Mouse (Mus musculus) CD4-positive, CD25-positive, alpha-beta regulatory T cell (primary cell): Measurements from ENCODE around the gene Tmem240. TPM values are rescaled to one million over a fixed set of nuclear protein-coding genes. Genes with fewer than 3 reads are reported as not detected.

Experiments
- polyA plus RNA-seq: library from polyadenylated mRNA; unstranded; fragments of 100-300 nt; shearing (Covaris generic); gene quantifications from one replicate; pipeline ENCODE4 v1.2.1, GENCODE M21; 2017

The Tmem240 gene
- polyA plus RNA-seq: 0.75 TPM

DNA sequence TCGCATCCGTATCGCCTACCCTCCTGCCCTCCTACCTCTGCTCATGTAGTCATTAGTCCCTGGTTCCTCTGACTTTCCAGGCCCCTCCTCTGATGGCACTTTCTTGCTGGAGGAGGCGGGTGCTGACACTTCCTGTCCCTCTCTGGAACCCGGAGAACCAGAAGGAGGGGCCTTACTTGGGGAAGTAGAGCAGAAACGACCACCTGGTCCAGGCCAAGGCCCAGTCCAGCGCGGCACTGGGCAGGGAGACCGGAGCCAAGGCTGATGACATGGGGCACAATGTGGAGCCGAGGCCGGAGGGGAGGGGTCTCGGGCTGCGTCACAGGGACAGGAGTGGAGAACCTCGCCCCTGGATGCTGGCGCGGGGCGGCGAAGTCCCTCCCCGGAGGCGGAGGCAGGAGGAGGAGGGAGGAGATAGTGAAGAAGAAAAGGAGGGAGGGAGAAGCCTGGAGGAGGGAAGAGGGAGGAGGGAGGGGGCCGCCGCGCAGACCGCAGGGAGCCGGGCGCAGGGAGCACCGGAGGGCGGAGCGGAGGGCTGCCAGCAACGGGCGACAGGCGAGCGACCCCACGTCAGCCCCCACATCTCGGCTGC, at the start of gene Tmem240:
Tmem240 (plus strand) TSS at position 451 of the 592 bp plus-strand sequence.

DNA sequence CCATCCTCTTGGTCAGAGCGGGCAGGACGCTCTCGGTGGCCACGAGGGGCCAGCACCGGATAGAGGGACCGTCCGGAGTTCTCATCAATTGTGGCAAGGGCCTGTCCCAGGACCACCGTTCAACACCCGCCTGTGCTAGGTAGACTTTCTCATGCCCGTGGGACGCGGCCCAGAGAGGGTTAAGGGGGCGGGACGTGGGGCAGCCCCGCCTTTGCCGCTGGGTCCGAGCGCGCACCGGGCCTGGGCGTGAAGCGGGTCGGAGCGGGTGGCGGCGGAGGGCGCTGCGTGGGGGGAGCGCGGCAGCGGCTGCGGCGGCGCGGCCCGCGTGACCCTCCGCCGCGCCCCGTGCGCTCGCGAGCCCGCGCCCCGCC, 40.5 kb upstream of the Tmem240 start, which contains the start of gene Fndc10:
Fndc10 (plus strand) TSS at position 232 of the 371 bp plus-strand sequence.

DNA sequence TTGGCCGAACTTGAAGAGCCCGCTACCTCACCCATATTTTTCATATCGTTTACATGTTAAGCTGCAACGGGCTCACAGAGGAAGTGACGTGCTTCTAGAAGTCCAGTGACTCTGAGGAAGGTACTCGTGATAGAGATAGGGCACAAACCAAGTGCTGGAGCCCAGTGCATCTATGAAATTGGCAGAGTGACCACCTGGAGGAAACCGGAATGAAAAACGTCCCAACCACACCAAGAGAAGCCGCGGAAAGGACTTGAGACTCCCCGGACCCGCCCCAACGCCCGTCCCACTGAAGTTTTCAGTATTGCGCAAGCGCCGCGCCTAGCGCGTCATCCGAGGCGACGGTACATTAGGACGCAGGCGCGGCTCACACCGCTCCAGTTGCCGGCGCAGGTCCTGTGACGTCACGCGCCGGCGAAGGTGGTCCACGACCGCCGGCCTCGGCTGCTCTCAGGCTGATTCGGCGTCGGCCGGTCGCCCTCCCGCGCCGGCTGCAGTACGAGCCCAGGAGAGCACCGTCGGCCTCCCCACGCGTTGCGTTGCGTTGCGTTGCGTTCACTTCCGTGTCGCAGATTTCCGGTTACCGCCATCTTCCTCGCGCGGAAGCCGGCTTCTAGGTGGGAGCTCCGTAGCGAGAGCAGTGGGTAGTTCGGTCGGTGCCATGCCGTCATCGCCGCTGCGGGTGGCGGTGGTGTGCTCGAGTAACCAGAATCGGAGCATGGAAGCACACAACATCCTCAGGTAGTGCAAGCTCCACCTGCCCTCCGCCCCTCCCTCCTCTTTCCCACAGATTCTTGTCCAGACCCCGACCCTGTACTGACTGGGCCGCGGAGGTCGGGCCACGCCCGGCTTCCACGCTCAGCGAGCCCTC, 29.6 kb upstream of the Tmem240 start, which contains the start of gene Ssu72:
Ssu72 (plus strand) TSS at position 80 of the 871 bp plus-strand sequence.

DNA sequence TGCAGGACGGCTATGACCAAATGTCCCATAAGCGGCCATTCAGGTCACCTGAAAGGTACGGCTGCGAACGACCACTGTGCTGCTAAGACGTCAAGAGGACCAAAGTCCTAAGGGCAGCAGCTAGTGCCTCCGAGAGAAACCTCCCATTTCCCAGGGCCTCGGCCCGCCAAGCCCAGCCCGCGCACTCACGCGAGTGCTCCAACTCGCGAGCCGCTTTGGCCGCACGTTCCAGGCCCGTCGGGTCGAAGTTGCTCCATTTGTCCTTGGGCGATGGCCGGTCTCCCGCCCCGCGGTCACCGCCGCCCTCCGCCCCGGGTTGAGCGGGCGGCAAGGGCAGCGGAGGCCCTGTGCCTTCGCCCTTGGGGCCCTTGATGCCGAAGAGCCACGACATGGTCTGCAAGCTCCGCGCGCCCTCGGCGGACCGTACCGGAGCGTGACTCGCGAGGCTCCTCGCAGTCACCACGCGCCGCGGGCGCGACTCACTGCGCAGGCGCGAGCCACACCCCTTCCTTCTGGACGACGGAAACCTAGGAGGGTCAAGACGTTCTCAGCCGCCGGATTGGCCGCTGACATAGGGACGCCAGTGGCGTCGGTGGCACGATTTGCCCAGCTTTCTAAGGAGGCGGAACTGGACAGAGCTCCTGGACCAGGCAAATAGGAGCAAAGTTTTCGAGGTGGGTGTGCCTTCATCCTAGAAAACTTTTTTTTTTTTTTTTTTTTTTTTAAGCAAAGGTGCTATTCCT, 26.2 kb downstream of the Tmem240 start, which contains the start of gene Atad3a:
Atad3a (minus strand) TSS at position 481 of the 743 bp plus-strand sequence.

DNA sequence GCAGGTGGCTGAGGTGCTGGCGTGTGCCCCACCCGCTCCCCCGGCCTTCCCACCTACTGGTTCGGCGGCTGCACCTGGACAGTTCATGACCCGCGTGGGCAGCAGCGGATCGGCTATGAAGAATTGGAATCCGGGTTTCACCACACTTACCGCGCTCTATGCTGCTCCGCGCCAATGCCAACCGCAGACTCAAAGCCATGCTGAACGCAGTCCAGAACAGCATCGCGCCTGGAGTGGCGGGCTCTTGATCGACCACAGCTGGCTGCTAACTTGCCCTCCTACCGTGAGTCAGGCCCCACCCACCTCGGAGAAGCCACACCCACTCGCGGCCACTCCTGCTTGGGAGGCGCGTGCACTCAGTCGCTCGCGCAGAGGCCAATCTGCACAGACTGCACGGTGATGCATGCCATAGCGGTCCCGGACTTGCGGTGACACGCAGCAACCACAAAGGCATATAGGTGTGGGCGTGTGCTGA, 39.7 kb downstream of the Tmem240 start, which contains the start of gene Vwa1:
Vwa1 (minus strand) TSS at position 419 of the 475 bp plus-strand sequence.

DNA sequence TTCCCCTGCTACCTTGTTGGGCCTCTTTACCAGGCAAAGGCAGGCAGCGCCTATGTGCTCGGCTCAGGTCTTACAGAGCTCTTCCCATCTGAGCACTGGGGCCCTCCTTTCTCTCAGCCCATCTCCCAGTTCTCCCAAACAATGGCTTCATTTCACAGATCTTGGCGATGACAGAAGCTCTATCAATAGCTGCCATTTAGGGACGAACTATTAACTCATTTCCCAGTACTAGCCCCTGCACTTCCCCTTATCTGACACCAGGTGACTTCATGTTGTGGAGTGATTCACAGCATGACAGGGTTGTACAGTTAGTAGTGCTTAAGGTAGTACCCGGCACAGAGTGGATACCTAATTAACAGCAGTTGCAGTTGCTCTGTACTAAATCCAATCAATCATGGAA, 51.2 kb downstream of the Tmem240 start, which contains the start of gene Tmem88b:
Tmem88b (minus strand) TSS at position 56 of the 400 bp plus-strand sequence.

DNA sequence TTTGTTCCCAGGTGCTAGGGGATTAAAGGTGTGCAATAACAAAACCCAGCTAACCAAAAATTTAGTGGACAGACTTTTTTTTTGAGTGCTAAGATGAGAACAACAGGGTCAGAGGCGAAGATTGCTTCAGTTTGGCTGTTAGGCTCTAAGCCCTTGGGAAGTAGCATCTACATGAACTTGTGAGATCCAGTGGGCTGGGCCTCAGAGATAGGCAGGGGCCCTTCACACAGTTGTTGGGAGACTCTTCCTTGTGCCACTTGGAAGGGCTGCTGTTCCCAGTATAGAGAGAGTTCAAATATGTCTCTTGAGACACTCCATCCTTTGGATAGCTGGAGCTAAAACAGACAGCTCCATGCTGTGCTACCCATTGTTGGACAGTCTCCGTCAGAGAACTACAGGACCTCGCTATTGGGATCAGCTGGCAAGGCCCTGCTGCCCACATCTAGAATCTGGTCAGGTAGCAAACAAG, 55.5 kb downstream of the Tmem240 start, which contains the start of gene Ankrd65:
Ankrd65 (plus strand) TSS at position 419 of the 469 bp plus-strand sequence.

Other genes starting within 250 kb of the Tmem240 start
- gene Gnb1, start 243.4 kb upstream of the Tmem240 start, polyA plus RNA-seq: 368 TPM
- 141 TPM for gene Nadk, start 172.4 kb upstream of the Tmem240 start, polyA plus RNA-seq
- 11.2 TPM for gene Slc35e2, start 133.4 kb upstream of the Tmem240 start, polyA plus RNA-seq
- 161 TPM for gene Cdk11b, start 109.9 kb upstream of the Tmem240 start, polyA plus RNA-seq
- not detected for gene Gm10563, start 89.4 kb upstream of the Tmem240 start, polyA plus RNA-seq
- gene Mmp23, start 81.4 kb upstream of the Tmem240 start, polyA plus RNA-seq: 0.23 TPM
- 41.7 TPM for gene Mib2, start 65.6 kb upstream of the Tmem240 start, polyA plus RNA-seq
- gene Fndc10, start 40.5 kb upstream of the Tmem240 start, polyA plus RNA-seq: 14.9 TPM
- gene Ssu72, start 30.0 kb upstream of the Tmem240 start, polyA plus RNA-seq: 178 TPM
- gene Atad3a, start 26.3 kb downstream of the Tmem240 start, polyA plus RNA-seq: 98.2 TPM
- 0.35 TPM for gene Vwa1, start 39.9 kb downstream of the Tmem240 start, polyA plus RNA-seq
- gene Tmem88b, start 51.1 kb downstream of the Tmem240 start, polyA plus RNA-seq: 0.05 TPM
- gene Ankrd65, start 55.6 kb downstream of the Tmem240 start, polyA plus RNA-seq: 0.20 TPM
- 121 TPM for gene Mrpl20, start 68.1 kb downstream of the Tmem240 start, polyA plus RNA-seq
- gene Ccnl2, start 77.7 kb downstream of the Tmem240 start, polyA plus RNA-seq: 291 TPM
- gene Aurkaip1, start 96.5 kb downstream of the Tmem240 start, polyA plus RNA-seq: 187 TPM
- gene Mxra8, start 104.9 kb downstream of the Tmem240 start, polyA plus RNA-seq: 4.2 TPM
- gene Dvl1, start 112.6 kb downstream of the Tmem240 start, polyA plus RNA-seq: 69.5 TPM
- 1.2 TPM for gene Tas1r3, start 128.6 kb downstream of the Tmem240 start, polyA plus RNA-seq
- gene Cptp, start 134.6 kb downstream of the Tmem240 start, polyA plus RNA-seq: 13.6 TPM
- gene Ints11, start 134.7 kb downstream of the Tmem240 start, polyA plus RNA-seq: 118 TPM
- gene Pusl1, start 157.0 kb downstream of the Tmem240 start, polyA plus RNA-seq: 37.8 TPM
- gene Acap3, start 157.0 kb downstream of the Tmem240 start, polyA plus RNA-seq: 23.0 TPM
- 143 TPM for gene Ube2j2, start 209.0 kb downstream of the Tmem240 start, polyA plus RNA-seq
- 16.9 TPM for gene C1qtnf12, start 227.5 kb downstream of the Tmem240 start, polyA plus RNA-seq